Mouse (Mus musculus): ENCODE measurements around the gene Nxn.
A peak's percentile ranks its signal among the peaks of the same experiment; 100 is the strongest.

The Nxn gene

DNA sequence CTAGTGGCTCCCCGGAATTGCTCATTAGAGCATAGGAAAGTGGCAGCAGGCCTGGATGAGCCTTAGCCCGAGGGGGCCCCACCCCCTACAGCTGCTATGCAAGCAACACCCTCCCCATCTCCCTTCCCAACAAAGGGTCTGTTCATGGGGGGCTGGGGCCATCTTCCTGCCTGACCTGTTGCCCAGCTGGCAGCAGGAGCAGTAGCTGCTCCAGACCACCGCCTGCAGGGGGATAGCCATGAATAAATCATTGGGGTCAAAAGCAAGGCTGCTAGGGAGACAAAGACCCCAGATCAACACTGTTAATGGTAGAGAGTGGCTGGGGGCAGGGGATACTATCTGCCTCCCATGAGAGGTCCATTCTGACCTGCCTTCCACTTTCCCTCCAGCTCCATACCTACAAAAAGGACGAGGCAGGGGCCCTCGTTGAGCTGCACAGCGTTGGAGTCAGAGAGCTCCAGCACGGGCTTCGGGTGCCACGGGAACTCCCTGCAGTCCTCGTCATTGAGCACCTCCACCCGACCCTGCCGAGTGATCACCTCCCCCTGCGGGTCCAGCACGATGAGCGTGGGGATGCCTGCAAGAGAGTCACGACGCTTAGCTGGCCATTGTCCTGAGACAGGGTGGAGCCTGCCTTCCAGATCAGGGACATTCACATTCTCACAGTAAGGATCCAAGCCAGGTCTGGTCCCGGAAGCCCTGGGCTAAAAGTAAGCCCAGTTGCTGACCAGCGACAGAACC lies 136.2 kb downstream of the Nxn start:
- no peak for DNase-seq (ENCODE audit: low read depth, low spot score)

GRCm38 (mm10) chr11:76261224-76261623 lies 137.7 kb downstream of the Nxn start:
- DNase-seq (ENCODE audit: low read depth, low spot score) = no peak

GRCm38 (mm10) chr11:76260208-76261050 lies 138.5 kb downstream of the Nxn start:
- no peak for DNase-seq (ENCODE audit: low read depth, low spot score)

GRCm38 (mm10) chr11:76258511-76258910 lies 140.4 kb downstream of the Nxn start:
- DNase-seq (ENCODE audit: low read depth, low spot score) = no peak

GRCm38 (mm10) chr11:76257386-76257785 lies 141.6 kb downstream of the Nxn start:
- DNase-seq (ENCODE audit: low read depth, low spot score) = no peak

DNA sequence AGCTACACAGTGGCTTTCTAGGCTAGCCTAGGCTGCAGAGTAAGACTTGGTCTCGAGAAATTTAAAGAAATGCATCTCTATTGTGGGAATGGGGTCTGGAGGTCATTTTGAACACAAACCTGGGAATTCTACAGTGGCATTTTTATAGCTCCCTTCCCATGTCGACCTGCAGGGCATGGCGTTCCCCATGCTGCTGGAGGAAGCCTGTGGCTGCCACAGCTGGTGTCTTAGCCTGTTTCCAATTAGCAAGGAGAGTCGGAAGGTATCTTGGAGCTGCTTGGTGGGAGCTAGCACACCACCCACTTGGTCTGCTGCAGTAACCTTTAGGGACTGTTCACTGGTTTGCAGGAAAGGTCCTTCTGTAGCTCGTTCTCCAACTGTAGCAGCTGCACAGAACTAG lies 142.8 kb downstream of the Nxn start:
- peak; percentile 83 for DNase-seq (ENCODE audit: low read depth, low spot score)

DNA sequence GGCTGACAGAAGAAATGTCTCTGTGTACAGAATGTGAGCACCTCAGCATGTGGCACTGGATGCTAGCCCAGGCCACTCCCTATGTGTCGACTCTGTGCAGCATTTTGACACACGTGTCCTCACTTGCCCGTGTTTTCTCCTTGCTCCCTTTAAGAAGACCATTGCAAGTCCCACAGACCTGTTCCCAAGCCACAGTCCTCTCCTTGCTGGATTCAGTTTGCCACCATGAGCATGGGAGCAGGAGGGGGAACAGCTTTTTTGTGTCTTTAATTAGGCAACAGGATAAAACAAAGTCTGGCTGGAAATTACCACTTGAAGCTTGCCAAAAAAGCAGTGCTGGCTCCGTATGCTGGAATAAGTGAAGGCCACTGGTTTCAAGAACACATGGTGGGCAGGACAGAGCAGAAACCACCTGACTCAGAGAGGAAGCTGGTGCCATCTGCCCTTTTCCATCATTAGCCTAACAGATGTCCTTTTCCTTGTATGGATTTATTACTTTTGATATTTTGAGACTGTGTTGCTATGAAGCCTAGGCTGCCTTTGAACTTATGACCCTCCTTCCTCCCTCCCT lies 143.4 kb downstream of the Nxn start:
- DNase-seq (ENCODE audit: low read depth, low spot score) = no peak

- no peak for DNase-seq (ENCODE audit: low read depth, low spot score)
Measured at GRCm38 (mm10) chr11:76253918-76254264, 145.0 kb downstream of the Nxn start.

DNA sequence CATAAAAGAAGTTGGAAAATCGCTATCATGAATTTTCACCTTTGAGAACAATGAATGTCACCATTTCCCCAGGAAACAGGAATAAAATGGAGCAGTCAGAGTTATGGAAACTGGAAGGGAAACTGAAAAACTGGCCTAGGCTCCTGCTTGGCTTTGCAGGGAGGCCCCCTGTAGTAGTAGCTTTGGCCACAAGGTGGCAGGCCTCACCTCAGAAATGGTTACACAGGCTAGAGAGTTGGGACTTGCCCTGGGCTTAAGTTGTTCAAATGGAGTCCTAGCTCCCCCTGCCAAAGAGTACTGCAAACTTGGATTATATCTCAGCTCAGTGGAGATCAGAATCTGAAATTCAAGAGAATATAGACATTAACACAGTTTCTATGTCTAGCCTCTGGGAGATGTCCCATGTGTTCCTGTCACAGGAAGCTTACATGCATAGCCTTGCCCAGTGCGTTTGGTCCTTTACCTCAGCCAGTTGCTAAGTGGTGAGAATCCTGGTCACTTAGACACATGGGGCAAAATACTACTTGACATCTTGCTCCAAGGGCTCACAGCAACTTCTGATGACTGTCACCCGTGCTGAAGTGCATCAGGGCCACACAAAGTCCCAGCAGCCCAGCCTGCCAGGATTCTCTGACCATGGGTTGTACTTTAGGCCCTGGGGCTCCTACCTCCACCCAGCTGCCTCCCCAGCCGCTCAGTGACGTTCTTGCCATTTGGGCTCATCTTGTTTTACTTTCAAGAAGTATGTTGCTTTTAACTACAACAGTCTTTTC lies 145.6 kb downstream of the Nxn start:
- peak; percentile 77 for DNase-seq (ENCODE audit: low read depth, low spot score)

GRCm38 (mm10) chr11:76252036-76252435 lies 146.9 kb downstream of the Nxn start:
- no peak for DNase-seq (ENCODE audit: low read depth, low spot score)

DNA sequence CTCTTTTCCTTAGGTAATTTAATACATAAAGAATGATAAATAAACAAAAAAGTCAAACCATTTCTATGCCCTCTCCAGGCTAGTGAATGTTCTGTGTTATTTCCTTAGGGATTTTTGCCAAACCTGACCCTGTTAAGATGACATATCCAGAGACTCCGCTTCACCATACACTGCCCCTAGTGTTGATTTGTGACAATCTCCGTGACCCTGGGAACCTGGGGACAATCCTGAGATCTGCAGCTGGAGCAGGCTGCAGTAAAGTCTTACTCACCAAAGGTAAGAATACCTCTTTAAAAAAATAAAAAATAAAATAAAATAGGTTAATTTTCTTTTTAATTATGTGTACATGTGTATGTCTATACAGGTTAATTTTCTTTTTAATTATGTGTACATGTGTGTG lies 151.7 kb downstream of the Nxn start:
- no peak for DNase-seq (ENCODE audit: low read depth, low spot score)

GRCm38 (mm10) chr11:76246439-76246838 lies 152.5 kb downstream of the Nxn start:
- no peak for DNase-seq (ENCODE audit: low read depth, low spot score)

DNA sequence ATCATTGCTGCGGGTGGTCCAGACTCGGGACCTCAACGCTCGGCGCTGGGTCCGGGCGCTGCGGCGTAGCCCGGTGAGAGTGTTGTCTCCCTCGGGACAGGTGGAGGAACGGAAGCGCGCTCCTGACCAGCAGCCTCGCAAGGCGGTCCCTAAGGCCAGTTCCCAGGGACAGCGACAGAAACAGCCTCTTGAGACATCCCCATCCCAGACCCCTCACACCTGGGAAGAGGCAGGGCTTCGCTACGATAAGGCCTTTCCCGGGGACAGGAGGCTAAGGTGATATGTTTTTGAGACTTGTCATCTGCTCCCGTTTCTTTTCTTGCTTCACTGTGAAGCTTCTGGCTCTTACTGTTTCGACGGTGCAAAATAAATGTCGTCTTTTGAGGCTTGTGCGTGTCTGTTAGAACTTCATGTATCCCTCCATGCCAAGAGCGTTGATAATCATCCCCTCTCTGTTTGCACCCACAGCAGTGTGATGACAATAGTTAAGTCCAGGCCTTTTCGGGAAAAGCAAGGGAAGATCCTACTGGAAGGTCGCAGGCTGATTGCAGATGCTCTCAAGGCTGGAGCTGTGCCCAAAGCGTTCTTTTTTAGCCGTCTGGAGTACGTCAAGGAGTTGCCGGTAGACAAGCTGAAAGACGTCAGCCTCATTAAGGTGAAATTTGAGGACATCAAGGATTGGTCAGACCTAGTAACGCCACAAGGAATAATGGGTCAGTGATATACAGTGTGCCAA lies 155.0 kb downstream of the Nxn start:
- no peak for DNase-seq (ENCODE audit: low read depth, low spot score)

GRCm38 (mm10) chr11:76242901-76243810 lies 155.8 kb downstream of the Nxn start, which contains the start of the genes Mrm3 and Glod4:
Gene Mrm3, plus strand, starts transcription at chr11:76243715.
Gene Glod4, minus strand, starts transcription at chr11:76243725.
- DNase-seq (ENCODE audit: low read depth, low spot score) = peak; percentile 92

- DNase-seq (ENCODE audit: low read depth, low spot score) = no peak
Measured at GRCm38 (mm10) chr11:76239750-76240149, 159.2 kb downstream of the Nxn start.

GRCm38 (mm10) chr11:76236136-76236535 lies 162.8 kb downstream of the Nxn start:
- DNase-seq (ENCODE audit: low read depth, low spot score) = no peak

GRCm38 (mm10) chr11:76225051-76225450 lies 173.9 kb downstream of the Nxn start:
- DNase-seq (ENCODE audit: low read depth, low spot score) = no peak

GRCm38 (mm10) chr11:76224631-76225030 lies 174.3 kb downstream of the Nxn start:
- DNase-seq (ENCODE audit: low read depth, low spot score) = no peak

DNA sequence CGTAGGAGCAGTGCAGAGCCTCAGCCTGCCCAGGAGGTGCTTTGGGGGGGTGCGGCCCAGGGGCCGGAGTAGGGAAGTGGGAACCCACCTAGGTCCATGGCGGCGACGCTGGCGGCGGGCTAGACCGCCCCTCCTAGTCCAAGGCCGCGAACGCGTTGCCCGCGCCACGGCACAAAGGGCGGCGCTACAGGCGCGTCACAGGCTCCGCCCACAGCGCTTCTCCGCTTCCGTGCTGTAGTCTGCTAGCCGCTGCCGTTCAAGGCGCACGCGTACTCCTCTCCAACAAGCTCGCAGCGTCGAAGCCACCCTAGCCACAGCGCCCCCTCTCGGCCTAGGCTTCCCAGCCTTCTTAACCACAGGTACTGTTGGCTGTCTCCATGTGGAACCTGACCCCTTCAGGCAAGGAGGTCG lies 181.5 kb downstream of the Nxn start, which contains the start of the genes Dbil5 and Gemin4:
Gene Dbil5 (plus strand): TSS at position 219 of the 411 bp plus-strand sequence.
Gene Gemin4 (minus strand): TSS at position 275 of the 411 bp plus-strand sequence.
- peak; percentile 99 for DNase-seq (ENCODE audit: low read depth, low spot score)
